Mouse (Mus musculus): ENCODE data around the gene Vmn1r129. TPM values are rescaled to one million over a fixed set of nuclear protein-coding genes. Genes with fewer than 3 reads are reported as not detected.
"Not testable (repeated sequence)": the region's sequence is repeated elsewhere in the genome, so short reads cannot be mapped to it uniquely, and the experiment has no call there.

Vmn1r129 gene
- total RNA-seq (2014; rRNA removed) (not detected in 2 replicates), polyA plus RNA-seq (2015; fragmentation: Nextera tagmentation; extraction: Ambion mirVana) (not detected in 2 replicates)

DNA sequence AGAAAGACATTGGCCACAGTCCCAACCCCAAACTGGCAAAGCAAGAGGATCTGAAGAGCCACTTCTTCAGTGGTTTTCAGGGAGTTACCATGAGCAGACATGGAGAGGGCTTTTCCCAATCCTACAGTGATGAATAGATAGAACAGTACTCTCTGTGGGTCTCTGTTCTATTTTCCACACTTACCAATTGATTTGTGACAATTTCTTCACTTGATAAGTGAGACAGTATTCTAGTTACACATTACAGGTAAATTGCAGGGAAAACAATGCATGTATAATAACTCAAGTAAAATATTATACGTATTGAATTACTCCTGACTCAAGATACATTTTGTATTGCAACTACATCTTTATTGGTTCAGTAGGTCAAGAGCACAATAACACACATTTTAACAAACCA is at the start of gene Vmn1r129:
Gene Vmn1r129, minus strand, starts transcription at position 101 of the 400 bp plus-strand sequence.
- H3K4me3 ChIP-seq (ENCODE audit: low read depth, low read length); H3K27ac ChIP-seq (ENCODE audit: low read depth, low read length); H3K4me1 ChIP-seq (ENCODE audit: insufficient read depth); H3K27me3 ChIP-seq (ENCODE audit: insufficient read depth, low read length); H3K4me2 ChIP-seq (ENCODE audit: low read depth); H3K9me3 ChIP-seq (ENCODE audit: low read length); DNase-seq; H3K9ac ChIP-seq; H3K36me3 ChIP-seq (ENCODE audit: insufficient read depth); ATAC-seq: not testable (repeated sequence)
- WGBS: no CpG with 5 or more reads among the region's 1 CpGs

DNA sequence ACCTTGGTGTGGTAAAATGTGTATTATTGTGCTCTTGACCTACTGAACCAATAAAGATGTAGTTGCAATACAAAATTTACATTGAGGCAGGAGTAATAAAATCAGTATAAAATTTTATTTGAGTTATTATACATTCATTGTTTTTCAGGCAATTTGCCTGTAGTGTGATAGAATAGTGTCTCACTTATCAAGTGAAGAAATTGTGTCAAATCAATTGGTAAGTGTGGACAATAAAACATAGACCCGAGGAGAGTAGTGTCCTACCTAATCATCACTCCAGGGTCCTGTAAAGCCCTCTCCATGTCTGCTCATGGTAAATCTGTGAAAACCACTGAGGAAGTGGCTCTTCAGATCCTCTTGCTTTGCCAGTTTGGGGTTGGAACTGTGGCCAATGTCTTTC is 12.0 kb downstream of the Vmn1r129 start, which contains the start of gene Vmn1r128:
Gene Vmn1r128, plus strand, starts transcription at position 301 of the 400 bp plus-strand sequence.
- not testable (repeated sequence) for H3K9me3 ChIP-seq (ENCODE audit: low read length); H3K4me1 ChIP-seq (ENCODE audit: insufficient read depth); H3K4me3 ChIP-seq (ENCODE audit: low read depth, low read length); H3K27ac ChIP-seq (ENCODE audit: low read depth, low read length); H3K27me3 ChIP-seq (ENCODE audit: insufficient read depth, low read length); H3K36me3 ChIP-seq (ENCODE audit: insufficient read depth); ATAC-seq; H3K9ac ChIP-seq; DNase-seq; H3K4me2 ChIP-seq (ENCODE audit: low read depth)
- WGBS: 85% methylated on average over 1 of the region's 1 CpGs

DNA sequence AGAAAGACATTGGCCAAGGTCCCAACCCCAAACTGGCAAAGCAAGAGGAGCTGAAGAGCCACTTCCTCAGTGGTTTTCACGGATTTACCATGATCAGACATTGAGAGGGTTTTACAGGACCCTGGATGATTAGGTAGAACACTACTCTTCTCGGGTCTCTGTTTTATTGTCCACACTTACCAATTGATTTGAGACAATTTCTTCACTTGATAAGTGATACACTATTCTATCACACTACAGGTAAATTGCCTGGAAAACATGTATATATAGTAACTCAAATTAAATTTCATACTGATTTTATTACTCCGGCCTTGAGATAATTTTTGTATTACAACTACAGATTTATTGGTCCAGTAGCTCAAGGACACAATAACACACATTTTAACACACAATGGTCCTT is 41.3 kb downstream of the Vmn1r129 start, which contains the start of gene Vmn1r127:
Gene Vmn1r127, minus strand, starts transcription at position 101 of the 400 bp plus-strand sequence.
- H3K4me2 ChIP-seq (ENCODE audit: low read depth); H3K27me3 ChIP-seq (ENCODE audit: insufficient read depth, low read length); H3K9ac ChIP-seq; DNase-seq; H3K36me3 ChIP-seq (ENCODE audit: insufficient read depth); ATAC-seq; H3K4me3 ChIP-seq (ENCODE audit: low read depth, low read length); H3K4me1 ChIP-seq (ENCODE audit: insufficient read depth); H3K27ac ChIP-seq (ENCODE audit: low read depth, low read length); H3K9me3 ChIP-seq (ENCODE audit: low read length): not testable (repeated sequence)
- no CpG with 5 or more reads among the region's 3 CpGs for WGBS

Other genes with a start within 250 kb of the Vmn1r129 start
- not detected in 2 replicates for gene Vmn1r122, start 227.2 kb downstream of the Vmn1r129 start, total RNA-seq (2014; rRNA removed)
- gene Vmn1r122, start 227.2 kb downstream of the Vmn1r129 start, polyA plus RNA-seq (2015; fragmentation: Nextera tagmentation; extraction: Ambion mirVana): not detected in 2 replicates
- not detected in 2 replicates for gene Vmn1r123, start 199.1 kb downstream of the Vmn1r129 start, total RNA-seq (2014; rRNA removed)
- gene Vmn1r123, start 199.1 kb downstream of the Vmn1r129 start, polyA plus RNA-seq (2015; fragmentation: Nextera tagmentation; extraction: Ambion mirVana): not detected in 2 replicates
- not detected in 2 replicates for gene Gm5157, start 170.9 kb downstream of the Vmn1r129 start, total RNA-seq (2014; rRNA removed)
- not detected in 2 replicates for gene Gm5157, start 170.9 kb downstream of the Vmn1r129 start, polyA plus RNA-seq (2015; fragmentation: Nextera tagmentation; extraction: Ambion mirVana)
- not detected in 2 replicates for gene Vmn1r124, start 100.7 kb downstream of the Vmn1r129 start, total RNA-seq (2014; rRNA removed)
- gene Vmn1r124, start 100.7 kb downstream of the Vmn1r129 start, polyA plus RNA-seq (2015; fragmentation: Nextera tagmentation; extraction: Ambion mirVana): not detected in 2 replicates
- not detected in 2 replicates for gene Vmn1r125, start 89.1 kb downstream of the Vmn1r129 start, total RNA-seq (2014; rRNA removed)
- not detected in 2 replicates for gene Vmn1r125, start 89.1 kb downstream of the Vmn1r129 start, polyA plus RNA-seq (2015; fragmentation: Nextera tagmentation; extraction: Ambion mirVana)
- gene Vmn1r126, start 59.8 kb downstream of the Vmn1r129 start, total RNA-seq (2014; rRNA removed): not detected in 2 replicates
- not detected in 2 replicates for gene Vmn1r126, start 59.8 kb downstream of the Vmn1r129 start, polyA plus RNA-seq (2015; fragmentation: Nextera tagmentation; extraction: Ambion mirVana)
- not detected in 2 replicates for gene Vmn1r127, start 41.4 kb downstream of the Vmn1r129 start, total RNA-seq (2014; rRNA removed)
- gene Vmn1r127, start 41.4 kb downstream of the Vmn1r129 start, polyA plus RNA-seq (2015; fragmentation: Nextera tagmentation; extraction: Ambion mirVana): not detected in 2 replicates
- not detected in 2 replicates for gene Vmn1r128, start 11.9 kb downstream of the Vmn1r129 start, total RNA-seq (2014; rRNA removed)
- not detected in 2 replicates for gene Vmn1r128, start 11.9 kb downstream of the Vmn1r129 start, polyA plus RNA-seq (2015; fragmentation: Nextera tagmentation; extraction: Ambion mirVana)
- not detected in 2 replicates for gene Gm6882, start 71.5 kb upstream of the Vmn1r129 start, total RNA-seq (2014; rRNA removed)
- gene Gm6882, start 71.5 kb upstream of the Vmn1r129 start, polyA plus RNA-seq (2015; fragmentation: Nextera tagmentation; extraction: Ambion mirVana): not detected in 2 replicates
- not detected in 2 replicates for gene Vmn1r130, start 150.5 kb upstream of the Vmn1r129 start, total RNA-seq (2014; rRNA removed)
- gene Vmn1r130, start 150.5 kb upstream of the Vmn1r129 start, polyA plus RNA-seq (2015; fragmentation: Nextera tagmentation; extraction: Ambion mirVana): not detected in 2 replicates
- not detected in 2 replicates for gene Vmn1r131, start 184.8 kb upstream of the Vmn1r129 start, total RNA-seq (2014; rRNA removed)
- not detected in 2 replicates for gene Vmn1r131, start 184.8 kb upstream of the Vmn1r129 start, polyA plus RNA-seq (2015; fragmentation: Nextera tagmentation; extraction: Ambion mirVana)

Measured in forebrain, postnatal 0 days (tissue).